Mouse (Mus musculus): ENCODE data around the gene Odf3.

Odf3 gene

DNA sequence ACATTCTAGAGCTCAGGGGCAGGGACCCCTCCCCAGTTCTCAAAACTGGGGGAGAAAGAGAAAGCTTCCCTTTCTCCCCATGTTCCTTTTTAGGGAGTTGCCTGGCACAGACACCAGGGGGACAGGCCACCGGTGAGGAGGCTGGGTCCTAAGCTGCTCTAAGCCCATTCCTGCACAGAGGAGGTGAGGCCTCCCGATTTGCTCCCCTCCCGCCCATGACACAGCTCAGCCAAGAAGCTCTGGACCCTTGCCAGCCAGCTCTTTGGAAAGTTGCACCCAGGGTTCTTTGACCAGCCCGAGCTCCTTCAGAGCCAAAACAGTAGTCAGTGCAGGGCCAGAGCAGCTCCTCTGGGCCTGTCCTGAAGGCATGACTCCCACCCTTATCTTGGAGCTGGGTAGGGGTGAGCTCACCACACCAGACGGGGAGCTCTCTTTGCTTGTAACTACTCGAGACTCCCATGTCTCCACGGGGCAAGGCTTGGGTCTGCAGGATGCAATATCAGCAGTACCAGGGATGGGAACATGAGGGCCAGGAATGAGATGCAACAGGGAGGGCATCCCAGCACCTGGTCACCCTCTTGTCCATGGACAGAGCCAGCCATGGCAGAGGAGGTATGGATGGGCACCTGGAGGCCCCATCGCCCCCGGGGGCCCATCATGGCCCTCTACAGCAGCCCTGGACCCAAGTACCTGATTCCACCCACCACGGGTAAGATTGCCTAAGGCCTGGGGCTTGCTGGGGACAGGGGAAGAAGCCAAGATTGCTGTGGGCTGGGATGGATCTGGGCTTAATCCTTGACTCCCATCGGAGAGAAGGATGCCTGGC lies at the start of gene Odf3:
Odf3 (plus strand) TSS at position 51 of the 826 bp plus-strand sequence.
- no peak for DNase-seq (ENCODE audit: low spot score in 2 of 2)

DNA sequence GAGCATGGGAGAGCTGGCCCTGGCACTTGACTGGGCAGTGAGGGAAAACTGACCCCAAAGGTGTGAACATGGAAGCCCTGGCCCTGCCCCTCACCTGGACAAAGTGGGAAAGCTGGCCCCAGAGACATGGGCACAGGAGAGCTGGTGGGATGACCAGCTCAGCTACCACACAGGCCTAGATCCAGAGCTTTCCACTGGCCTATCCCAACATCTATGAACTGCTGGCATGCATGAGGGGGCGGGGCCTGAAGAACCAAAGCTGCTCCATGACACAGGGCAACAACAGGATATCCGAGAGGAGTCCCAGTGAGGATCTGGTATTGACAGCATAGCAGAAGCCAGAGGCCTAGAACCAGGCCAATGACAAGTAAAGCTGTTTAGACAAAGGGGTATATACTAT lies 49.4 kb upstream of the Odf3 start:
- no peak for DNase-seq (ENCODE audit: low spot score in 2 of 2)

DNA sequence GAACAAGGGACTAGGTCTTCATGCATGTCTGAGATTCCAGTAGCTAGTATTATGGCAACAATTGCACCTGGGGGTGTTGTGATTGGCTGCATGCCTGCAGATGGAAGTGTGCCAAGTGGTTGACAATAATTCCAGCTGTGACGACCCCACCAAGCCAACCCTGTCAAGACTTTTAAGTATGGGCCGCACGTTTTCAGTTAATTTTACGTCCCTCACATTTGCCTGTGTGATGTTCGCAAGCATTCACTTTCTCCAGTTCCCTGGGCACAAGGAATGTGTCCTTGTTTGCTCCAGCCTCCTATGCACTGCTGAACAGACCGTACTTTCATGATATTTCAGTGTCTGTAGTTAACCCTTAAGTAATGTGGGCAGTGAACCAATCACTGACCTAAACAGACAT lies 45.0 kb upstream of the Odf3 start:
- no peak for DNase-seq (ENCODE audit: low spot score in 2 of 2)

DNA sequence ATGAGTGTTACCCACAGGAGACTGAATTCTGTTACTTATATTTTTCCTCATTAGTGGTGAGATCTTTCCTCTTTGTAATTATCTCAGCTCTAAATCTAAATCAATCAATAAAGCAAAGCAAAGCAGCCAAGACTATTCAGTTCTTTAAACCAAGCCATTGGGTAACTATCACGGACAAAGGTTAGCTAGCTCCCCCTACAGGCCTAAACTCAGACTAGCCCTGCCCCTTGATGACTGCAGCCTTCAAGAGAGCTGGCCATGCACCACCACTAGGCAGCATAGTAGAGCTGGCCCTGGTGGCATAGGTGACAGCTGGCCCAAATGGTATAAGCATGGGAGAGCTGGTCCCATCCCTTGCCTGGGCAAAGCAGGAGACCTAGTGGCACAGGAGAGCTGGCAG lies 41.9 kb upstream of the Odf3 start:
- DNase-seq (ENCODE audit: low spot score in 2 of 2) = peak in 1 of 2 experiments; percentile 11

DNA sequence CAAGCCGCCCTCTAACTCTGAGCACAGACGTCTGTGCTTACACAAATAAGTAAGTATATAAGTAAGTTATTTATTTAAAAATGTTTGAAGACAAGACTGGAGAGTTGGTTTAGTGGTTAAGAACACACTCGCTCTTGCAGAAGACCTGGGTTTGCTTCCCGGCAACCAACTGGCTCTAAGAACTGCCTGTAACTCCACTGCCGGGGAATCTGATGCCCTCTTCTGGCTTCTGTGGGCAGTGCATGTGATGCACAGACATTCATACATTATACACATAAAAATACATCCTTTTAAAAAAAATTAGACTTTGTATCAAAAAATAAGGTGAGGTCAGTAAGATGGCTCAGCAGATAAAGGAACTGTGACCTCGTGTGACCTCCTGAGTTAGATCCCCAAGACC lies 37.1 kb upstream of the Odf3 start:
- DNase-seq (ENCODE audit: low spot score in 2 of 2) = no peak

DNA sequence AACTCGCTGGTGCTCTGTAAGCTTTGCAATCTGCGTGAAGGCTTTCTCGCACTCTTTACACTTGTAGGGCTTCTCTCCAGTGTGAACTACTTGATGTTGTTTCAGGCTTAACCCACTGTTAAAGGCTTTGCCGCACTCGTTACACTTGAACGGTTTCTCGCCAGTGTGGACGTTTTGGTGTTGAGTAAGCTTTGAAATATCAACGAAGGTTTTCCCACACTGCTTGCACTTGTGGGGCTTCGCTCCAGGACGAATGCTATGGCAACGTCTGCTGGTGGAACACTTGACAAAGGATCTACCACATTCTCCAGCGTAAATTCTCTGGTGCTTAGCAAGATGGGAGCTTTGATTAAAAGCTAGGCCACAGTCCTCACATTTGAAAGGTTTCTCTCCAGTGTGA lies 35.9 kb upstream of the Odf3 start:
- no peak for DNase-seq (ENCODE audit: low spot score in 2 of 2)

DNA sequence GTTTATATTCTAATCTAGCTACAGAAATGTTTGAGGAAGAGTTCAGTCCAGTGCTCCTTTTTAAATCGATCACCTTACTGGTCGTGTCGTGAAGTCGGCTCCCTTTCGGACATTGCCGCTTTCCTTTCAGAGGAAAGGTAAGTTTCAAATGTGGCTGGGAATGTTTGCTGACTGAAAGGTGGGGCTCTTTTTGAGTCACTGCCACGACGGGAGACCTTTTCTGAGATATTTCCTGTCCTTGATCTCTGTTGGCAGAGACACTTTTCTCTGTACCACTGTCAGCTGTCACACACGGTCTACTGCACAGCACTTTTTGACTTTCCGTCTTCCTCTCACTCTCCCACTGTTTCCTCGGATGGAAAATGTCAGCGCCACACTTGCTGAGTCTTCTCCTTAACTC lies 34.8 kb upstream of the Odf3 start:
- no peak for DNase-seq (ENCODE audit: low spot score in 2 of 2)

DNA sequence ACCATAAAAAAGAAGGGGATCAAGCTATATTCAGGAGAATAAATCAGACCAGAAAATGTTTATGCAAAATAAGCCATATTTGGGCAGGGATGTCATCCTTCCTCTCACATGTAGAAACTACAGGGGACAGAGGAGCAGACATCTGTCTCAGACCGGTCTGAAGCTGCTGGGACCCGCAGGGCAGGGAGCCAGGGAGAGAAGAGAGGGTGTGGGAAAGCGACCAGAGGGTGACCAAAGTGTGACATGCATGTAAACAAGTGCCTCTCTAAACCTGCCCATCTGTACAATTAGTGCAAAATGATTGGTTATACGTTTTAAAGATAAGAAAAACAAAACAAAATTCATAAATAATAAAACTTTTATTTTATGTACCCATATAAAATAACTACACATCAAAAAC lies 27.4 kb upstream of the Odf3 start:
- no peak for DNase-seq (ENCODE audit: low spot score in 2 of 2)

DNA sequence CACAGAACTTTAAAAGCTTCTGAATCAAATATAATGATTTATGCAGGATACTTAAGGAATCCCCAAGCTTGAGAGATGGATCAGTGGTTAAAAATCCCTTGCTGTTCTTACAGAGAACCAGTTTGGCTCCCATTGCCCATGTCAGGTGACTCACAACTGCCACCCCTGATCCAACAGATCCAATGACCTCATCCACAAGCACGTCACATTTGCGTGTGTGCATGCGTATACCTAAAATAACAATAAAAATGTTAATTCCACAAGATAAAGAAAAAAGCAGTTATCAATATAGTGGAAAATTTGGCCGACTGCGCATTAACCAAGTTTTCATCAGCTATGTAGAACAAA lies 26.3 kb upstream of the Odf3 start:
- no peak for DNase-seq (ENCODE audit: low spot score in 2 of 2)

DNA sequence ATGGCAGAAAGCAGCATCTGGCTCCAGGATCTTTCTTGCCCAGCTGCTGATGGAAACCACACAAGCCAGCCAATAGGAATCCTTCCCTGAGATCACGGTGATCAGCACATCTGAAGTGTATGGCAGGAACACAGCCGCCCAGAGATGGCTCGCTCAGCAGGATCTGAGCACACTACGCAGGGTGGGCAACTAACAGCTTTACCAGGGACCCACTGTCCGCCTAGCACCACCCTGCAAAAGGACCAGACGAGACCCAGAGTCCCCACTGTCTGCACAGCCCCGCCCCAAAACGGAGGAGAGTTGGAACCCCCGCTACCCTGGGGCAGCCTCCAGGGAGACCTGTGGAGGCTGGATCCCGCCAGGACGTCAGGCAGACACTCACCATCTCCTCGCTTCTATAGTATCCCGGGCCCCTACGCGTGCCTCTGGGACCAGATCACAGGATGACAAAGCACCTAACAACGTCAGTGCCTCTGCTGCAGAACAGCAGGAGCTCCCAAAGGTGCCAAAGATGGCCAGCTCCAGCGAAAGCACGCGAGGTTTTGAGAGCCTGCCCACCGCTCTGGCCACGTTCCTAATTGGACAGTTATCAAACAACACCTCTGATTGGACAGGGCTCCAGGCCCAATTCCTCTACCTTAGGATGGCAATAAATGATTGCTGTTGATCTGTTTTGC lies 25.8 kb upstream of the Odf3 start, which contains the start of gene Zfp941:
Zfp941 (minus strand) TSS at position 526 of the 677 bp plus-strand sequence.
- no peak for DNase-seq (ENCODE audit: low spot score in 2 of 2)

DNA sequence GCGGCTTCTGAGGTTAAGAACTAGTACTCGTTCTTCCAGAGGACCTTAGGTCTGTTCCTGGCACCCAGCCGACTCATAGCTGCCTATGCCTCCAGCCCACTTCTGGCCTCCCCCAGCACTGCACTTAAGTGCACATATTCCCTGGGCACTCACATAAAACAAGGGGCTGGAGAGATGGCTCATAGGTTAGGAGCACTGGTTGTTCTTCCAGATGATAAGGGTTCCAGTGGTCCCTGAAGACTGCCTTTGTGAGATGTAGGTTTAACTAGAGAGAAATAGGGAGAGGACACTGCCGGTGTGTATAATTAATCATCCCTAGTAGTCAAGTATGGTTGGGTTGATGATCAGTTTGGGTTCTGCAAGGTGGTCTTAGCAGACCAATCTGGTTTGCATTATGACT lies 24.9 kb upstream of the Odf3 start:
- DNase-seq (ENCODE audit: low spot score in 2 of 2) = no peak

DNA sequence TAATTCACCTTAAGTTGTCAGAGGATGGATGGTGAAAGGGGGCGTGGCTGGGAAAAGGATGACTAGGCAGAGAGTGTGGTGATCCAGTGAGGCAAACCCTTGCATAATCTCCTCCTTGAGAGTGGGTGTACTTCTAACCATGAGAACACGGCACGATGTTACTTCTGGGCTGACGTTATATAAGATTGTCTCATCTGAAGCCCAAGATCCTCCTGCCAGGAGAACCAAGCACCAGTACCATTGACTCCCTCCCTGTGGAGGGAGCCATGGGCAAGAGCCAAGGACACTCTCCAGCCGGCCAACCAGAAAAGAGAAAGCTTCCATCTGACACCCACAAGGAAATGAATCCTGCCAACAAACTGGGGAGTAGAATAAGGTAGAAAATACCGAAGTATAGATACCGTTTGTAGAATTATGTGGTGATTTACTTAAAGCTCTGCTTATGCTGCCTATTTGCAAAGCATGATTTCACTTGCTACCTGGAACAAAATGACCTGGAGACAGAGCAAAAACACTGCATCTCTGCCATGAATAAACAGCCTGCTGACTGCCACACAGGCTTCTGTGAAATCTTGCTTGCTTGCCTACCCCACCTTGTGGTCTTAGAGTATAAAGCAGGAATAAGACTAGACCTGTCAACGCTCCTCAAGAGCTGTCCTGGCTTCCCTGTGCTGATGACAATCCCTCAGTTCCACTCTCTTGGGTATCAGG lies 19.3 kb upstream of the Odf3 start:
- DNase-seq (ENCODE audit: low spot score in 2 of 2) = no peak

DNA sequence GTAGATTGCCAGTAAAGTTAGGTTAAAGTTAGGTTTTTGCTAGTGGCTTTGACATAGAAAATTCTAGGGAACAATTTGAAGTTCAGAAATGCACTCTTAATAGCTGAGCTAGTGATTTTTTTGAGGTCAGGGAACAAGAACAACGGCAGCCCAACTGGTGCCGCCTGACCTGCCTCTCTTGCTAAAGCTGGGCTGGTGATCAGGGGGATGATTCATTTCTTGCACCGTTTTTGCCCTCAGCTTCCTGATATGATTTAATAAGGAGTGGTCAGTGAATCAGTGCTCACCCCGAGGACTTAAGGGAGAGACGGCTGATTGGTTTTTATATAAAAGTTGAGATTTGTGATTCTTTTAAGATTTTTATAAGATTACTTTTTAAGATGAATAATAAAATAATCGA lies 16.2 kb upstream of the Odf3 start:
- peak in 1 of 2 experiments; percentile 42 for DNase-seq (ENCODE audit: low spot score in 2 of 2)

DNA sequence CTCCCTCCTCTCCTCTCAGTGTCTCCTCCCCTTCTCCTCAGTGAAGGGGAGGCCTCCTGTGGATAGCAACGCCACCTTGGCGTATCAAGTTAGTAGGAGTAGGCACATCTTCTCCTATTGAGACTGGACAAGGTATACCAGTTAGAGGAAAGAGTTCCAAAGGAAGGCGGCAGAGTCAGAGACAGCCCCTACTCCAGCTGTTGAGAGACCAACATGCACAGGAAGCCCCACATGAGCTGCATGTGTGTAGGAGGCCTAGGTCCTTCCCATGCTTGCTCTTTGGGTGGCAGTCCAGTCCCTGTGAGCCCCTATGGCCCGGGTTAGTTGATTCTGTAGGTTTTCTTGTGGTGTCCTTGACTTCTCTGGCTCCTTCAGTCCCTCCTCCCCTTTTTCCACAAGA lies 14.3 kb upstream of the Odf3 start:
- no peak for DNase-seq (ENCODE audit: low spot score in 2 of 2)

DNA sequence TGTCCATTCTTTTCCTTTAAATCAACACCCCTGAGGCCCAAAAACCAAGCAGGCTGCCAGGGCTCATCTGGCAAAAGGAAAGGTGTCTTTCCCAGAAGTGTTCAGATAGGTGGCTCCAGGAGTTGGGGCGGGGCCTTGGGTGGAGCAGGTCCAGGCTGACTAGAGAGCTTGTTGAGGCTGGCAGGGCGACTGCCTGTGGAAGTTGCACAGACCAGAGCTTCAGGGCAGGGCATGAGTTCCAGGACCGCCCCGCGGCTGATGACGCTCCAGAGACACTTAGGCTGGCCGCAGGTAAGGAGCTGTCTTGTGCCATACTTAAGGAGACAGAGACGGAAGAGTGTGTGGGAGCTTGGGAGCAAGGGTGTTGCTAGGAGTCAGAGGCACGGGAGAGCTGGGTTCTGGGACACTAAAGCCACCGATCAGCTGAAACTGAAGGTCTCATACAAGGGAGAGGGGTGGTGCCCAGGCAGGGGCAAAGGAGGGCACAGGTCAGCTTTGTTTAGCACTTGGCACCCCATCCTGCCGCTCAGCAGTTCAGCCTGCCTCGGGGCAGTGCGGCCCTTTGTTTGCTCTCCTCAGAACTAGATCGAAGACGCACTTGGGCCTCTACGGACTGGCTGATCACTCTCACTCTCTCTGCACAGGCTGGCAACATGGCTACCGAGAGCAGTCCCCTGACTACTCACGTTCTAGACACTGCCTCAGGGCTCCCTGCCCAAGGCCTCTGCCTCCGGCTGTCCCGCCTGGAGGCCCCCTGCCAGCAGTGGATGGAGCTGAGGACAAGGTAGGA lies 12.4 kb upstream of the Odf3 start, which contains the start of gene Urah:
Urah (plus strand) TSS at position 51 of the 790 bp plus-strand sequence.
- DNase-seq (ENCODE audit: low spot score in 2 of 2) = peak; percentile 68 to 73

DNA sequence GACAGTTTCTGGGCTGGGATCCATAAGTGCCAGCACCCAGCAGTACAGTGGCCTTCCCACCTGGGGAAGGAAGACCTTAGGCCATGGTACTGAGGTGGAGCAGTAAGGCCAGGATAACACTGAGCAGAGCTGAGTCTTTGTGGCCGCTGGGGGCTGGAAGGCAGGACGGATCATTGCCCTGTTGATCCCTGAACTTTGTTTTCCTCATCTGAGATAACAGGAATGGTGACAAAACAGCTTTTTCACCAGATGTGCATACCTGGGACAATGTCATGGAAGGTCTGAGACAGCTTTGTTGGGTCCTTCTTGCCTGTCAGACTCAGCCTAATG lies 11.9 kb upstream of the Odf3 start:
- no peak for DNase-seq (ENCODE audit: low spot score in 2 of 2)

DNA sequence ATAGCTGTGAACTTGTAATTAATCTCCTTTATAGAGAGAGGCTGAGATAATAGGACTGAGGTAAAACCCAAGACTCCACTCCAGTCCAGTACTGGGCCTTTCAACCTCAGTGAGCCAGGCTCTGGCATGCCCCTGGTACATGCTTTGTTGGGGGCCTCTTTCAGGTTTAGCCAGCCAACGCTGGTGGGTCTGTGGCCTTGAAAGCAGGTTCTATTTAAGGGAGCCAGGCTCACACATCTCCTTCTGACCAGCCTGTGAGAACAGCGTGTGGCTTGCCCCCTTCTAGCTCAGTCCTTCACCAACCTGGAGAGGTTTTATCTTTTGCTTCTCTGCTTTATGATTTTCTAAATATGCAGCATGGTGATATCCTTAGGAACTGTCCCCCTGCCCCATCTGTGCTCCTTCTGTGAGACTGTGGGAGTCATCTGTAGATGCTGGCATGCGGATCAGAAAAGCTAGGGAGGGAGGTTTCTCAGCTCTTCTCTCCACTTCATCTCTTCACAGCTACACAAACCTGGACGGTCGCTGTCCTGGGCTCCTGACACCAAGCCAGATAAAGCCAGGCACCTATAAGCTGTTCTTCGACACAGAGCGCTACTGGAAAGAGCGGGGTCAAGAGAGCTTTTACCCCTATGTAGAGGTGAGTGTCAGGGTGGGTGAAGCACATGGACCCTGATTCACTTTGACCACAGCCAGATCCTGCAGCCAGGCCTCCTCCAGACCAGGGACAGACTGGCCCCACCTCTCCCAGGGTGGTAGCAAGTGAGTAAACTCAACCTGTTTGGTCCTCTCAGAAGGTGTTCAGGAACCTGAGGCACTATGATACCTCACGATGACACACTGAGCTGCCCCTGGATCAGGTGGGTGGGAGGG lies 11.1 kb upstream of the Odf3 start:
- DNase-seq (ENCODE audit: low spot score in 2 of 2) = no peak

DNA sequence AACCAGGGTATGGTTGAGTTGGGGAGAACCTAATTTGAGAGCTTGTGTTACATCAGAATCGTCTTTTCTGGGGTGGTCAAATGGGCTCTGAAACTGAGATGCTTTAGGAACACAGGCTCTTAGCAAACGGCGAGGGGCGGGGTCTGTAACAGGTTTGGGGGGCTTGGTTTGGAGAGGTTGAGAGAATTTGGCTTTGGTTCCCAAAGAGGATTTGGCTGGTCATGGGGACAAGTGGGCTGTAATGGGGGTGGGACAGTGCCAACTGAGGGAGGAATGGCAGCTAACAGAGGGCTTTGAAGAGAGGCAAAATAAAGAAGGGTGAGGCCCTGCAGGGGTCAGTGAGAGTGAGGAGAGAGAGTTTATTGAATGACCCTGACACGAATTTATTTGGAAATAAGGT lies 8.0 kb upstream of the Odf3 start:
- no peak for DNase-seq (ENCODE audit: low spot score in 2 of 2)

DNA sequence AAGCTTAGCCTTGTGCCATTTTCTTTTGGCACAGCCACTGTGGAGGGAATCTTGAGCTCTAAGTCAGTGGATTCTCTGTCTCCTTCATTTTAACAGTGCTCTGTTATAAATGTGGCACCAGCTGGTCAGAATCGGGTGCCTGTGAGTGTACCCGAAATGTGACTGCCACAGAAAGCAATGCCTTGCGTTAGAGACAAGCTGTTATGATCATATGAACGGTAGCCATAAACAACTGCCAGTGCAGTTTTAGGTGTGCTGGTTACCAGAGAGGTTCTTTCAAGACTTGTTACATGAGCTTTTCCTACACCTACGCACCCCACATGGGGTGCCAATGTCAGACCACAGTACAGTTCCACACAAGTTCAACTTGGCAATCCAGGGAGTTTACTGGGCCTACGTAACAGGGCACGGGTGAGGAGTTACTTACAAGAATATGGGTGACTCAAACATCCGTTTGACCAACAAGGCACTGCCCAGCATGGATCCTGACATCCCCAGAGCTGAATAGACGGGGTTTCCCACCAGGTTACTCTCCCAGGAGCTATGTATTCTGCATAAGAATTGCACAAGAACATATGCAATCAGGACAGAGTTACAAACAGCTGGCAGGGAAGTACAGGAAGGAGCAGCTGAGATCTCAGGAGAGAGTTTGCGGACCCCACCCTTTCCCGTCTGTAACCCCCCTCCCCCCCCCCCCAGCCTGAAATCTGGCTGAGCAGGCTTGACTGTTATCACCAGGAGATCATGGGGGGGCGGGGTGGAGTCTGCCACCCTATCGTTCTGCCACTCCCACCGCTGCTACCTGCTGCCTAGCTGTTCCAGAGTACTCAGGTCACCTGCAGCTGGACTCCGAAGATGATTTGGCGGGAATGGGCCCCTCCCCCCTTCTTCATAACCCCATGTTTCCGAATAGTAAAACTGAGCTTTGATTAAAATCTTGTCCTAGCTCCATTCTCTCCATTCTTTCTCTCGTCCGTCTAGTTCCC lies 6.6 kb upstream of the Odf3 start:
- no peak for DNase-seq (ENCODE audit: low spot score in 2 of 2)

DNA sequence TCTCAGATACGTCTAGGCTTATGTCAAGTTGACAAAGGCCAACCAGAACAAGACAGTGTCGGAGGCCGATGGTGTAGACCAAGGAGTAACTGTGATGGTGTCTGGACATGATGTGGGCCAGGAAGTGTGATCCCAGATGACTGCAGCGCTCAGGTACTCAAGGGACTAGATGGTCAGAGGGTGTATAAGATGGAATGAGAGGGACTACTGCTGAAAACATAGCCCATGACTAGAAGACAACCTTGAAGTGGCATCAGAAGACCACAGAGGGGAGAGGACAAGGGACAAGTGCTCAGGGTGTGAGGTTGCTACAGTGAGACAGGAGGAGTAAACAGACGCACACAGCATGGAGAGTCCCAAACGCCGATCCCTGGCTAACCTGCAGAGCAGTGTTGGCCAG lies 3.8 kb upstream of the Odf3 start:
- no peak for DNase-seq (ENCODE audit: low spot score in 2 of 2)

Data from urinary bladder, adult 18-20 months (tissue).